Mouse (Mus musculus): ENCODE data around the gene 4930415O20Rik. TPM values are rescaled to one million over a fixed set of nuclear protein-coding genes. Genes with fewer than 3 reads are reported as not detected.
A peak's percentile ranks its signal among the peaks of the same experiment; 100 is the strongest.
"Not testable (repeated sequence)": the region's sequence is repeated elsewhere in the genome, so short reads cannot be mapped to it uniquely, and the experiment has no call there.

The 4930415O20Rik gene
- polyA plus RNA-seq, 1 experiment, result not detected

GRCm38 (mm10) chr15:98569216-98569615 lies 1.6 kb upstream of the 4930415O20Rik start:
- Histone ChIP-seq H3K27me3 (ENCODE audit: control insufficient read depth, insufficient read depth, low read length) (no peaks in the 10 kb centered on the region), H3K4me3 (replicated peaks; ENCODE audit: insufficient read depth, low read depth, low read length) (no peak overlapping the region), H3K27ac (ENCODE audit: insufficient read depth, low read length) (no peak overlapping the region), H3K4me1 (ENCODE audit: control insufficient read depth, insufficient read depth, low read length) (peaks cover 5% of the 10 kb centered on the region; the same call in 1 of the 2 replicates)
- WGBS, result 64% methylated on average over 7 of the region's 7 CpGs
- no peak for DNase-seq
- TF ChIP-seq POLR2A (IDR thresholded peaks at IDR 0.05; ENCODE audit: borderline replicate concordance, insufficient read depth, low read length), result no peak
- no peak for TF ChIP-seq CTCF (IDR thresholded peaks at IDR 0.05; ENCODE audit: borderline replicate concordance, insufficient read depth, low read depth, low read length)

GRCm38 (mm10) chr15:98569795-98570365 lies 924 bp upstream of the 4930415O20Rik start:
- Histone ChIP-seq H3K4me1 (ENCODE audit: control insufficient read depth, insufficient read depth, low read length) (peaks cover 5% of the 10 kb centered on the region; the same call in 1 of the 2 replicates), H3K4me3 (replicated peaks; ENCODE audit: insufficient read depth, low read depth, low read length) (no peak overlapping the region), H3K27me3 (ENCODE audit: control insufficient read depth, insufficient read depth, low read length) (no peaks in the 10 kb centered on the region), H3K27ac (ENCODE audit: insufficient read depth, low read length) (no peak overlapping the region)
- DNase-seq, result no peak
- 82% methylated on average over 4 of the region's 4 CpGs for WGBS
- TF ChIP-seq CTCF (IDR thresholded peaks at IDR 0.05; ENCODE audit: borderline replicate concordance, insufficient read depth, low read depth, low read length) (no peak), POLR2A (IDR thresholded peaks at IDR 0.05; ENCODE audit: borderline replicate concordance, insufficient read depth, low read length) (no peak)

- Histone ChIP-seq H3K4me3 (replicated peaks; ENCODE audit: insufficient read depth, low read depth, low read length) (no peak overlapping the region), H3K27ac (ENCODE audit: insufficient read depth, low read length) (no peak overlapping the region), H3K4me1 (ENCODE audit: control insufficient read depth, insufficient read depth, low read length) (peaks cover 3% of the 10 kb centered on the region; the same call in 1 of the 2 replicates), H3K27me3 (ENCODE audit: control insufficient read depth, insufficient read depth, low read length) (no peaks in the 10 kb centered on the region)
- 70% methylated on average over 4 of the region's 4 CpGs for WGBS
- TF ChIP-seq CTCF (IDR thresholded peaks at IDR 0.05; ENCODE audit: borderline replicate concordance, insufficient read depth, low read depth, low read length), result no peak
- TF ChIP-seq POLR2A (IDR thresholded peaks at IDR 0.05; ENCODE audit: borderline replicate concordance, insufficient read depth, low read length), result no peak
- no peak for DNase-seq
Measured at GRCm38 (mm10) chr15:98573293-98573692, 2.5 kb downstream of the 4930415O20Rik start.

- Histone ChIP-seq H3K27me3 (ENCODE audit: control insufficient read depth, insufficient read depth, low read length) (no peaks in the 10 kb centered on the region), H3K27ac (ENCODE audit: insufficient read depth, low read length) (no peak overlapping the region), H3K4me3 (replicated peaks; ENCODE audit: insufficient read depth, low read depth, low read length) (no peak overlapping the region), H3K4me1 (ENCODE audit: control insufficient read depth, insufficient read depth, low read length) (no peaks in the 10 kb centered on the region)
- whole genome bisulfite sequencing, result 55% methylated on average over 2 of the region's 2 CpGs
- TF ChIP-seq CTCF (IDR thresholded peaks at IDR 0.05; ENCODE audit: borderline replicate concordance, insufficient read depth, low read depth, low read length) (no peak), POLR2A (IDR thresholded peaks at IDR 0.05; ENCODE audit: borderline replicate concordance, insufficient read depth, low read length) (no peak)
- DNase-seq, result no peak
Measured at GRCm38 (mm10) chr15:98579310-98579709, 8.5 kb downstream of the 4930415O20Rik start.

- DNase-seq, result peak; percentile 74 to 78
- TF ChIP-seq CTCF (IDR thresholded peaks at IDR 0.05; ENCODE audit: borderline replicate concordance, insufficient read depth, low read depth, low read length), result peak; percentile 96
- no peak for TF ChIP-seq POLR2A (IDR thresholded peaks at IDR 0.05; ENCODE audit: borderline replicate concordance, insufficient read depth, low read length)
- H3K27ac ChIP-seq (ENCODE audit: insufficient read depth, low read length), result no peak overlapping the region
- no peak overlapping the region for H3K4me3 ChIP-seq (replicated peaks; ENCODE audit: insufficient read depth, low read depth, low read length)
- no peaks in the 10 kb centered on the region for H3K4me1 ChIP-seq (ENCODE audit: control insufficient read depth, insufficient read depth, low read length)
- H3K27me3 ChIP-seq (ENCODE audit: control insufficient read depth, insufficient read depth, low read length), result no peaks in the 10 kb centered on the region
- WGBS, result 44% methylated on average over 5 of the region's 5 CpGs
Measured at GRCm38 (mm10) chr15:98579795-98580464, 9.1 kb downstream of the 4930415O20Rik start.

GRCm38 (mm10) chr15:98582410-98582809 lies 11.6 kb downstream of the 4930415O20Rik start:
- TF ChIP-seq POLR2A (IDR thresholded peaks at IDR 0.05; ENCODE audit: borderline replicate concordance, insufficient read depth, low read length) (no peak), CTCF (IDR thresholded peaks at IDR 0.05; ENCODE audit: borderline replicate concordance, insufficient read depth, low read depth, low read length) (no peak)
- 35% methylated on average over 8 of the region's 8 CpGs for WGBS
- Histone ChIP-seq H3K27me3 (ENCODE audit: control insufficient read depth, insufficient read depth, low read length) (no peaks in the 10 kb centered on the region), H3K4me1 (ENCODE audit: control insufficient read depth, insufficient read depth, low read length) (no peaks in the 10 kb centered on the region), H3K4me3 (replicated peaks; ENCODE audit: insufficient read depth, low read depth, low read length) (no peak overlapping the region), H3K27ac (ENCODE audit: insufficient read depth, low read length) (no peak overlapping the region)
- no peak for DNase-seq

GRCm38 (mm10) chr15:98582996-98583395 lies 12.2 kb downstream of the 4930415O20Rik start:
- H3K4me3 ChIP-seq (replicated peaks; ENCODE audit: insufficient read depth, low read depth, low read length), result no peak overlapping the region
- DNase-seq, result no peak
- H3K27ac ChIP-seq (ENCODE audit: insufficient read depth, low read length), result no peak overlapping the region
- no peaks in the 10 kb centered on the region for H3K4me1 ChIP-seq (ENCODE audit: control insufficient read depth, insufficient read depth, low read length)
- WGBS, result 84% methylated on average over 8 of the region's 8 CpGs
- no peak for TF ChIP-seq POLR2A (IDR thresholded peaks at IDR 0.05; ENCODE audit: borderline replicate concordance, insufficient read depth, low read length)
- TF ChIP-seq CTCF (IDR thresholded peaks at IDR 0.05; ENCODE audit: borderline replicate concordance, insufficient read depth, low read depth, low read length), result no peak
- H3K27me3 ChIP-seq (ENCODE audit: control insufficient read depth, insufficient read depth, low read length), result no peaks in the 10 kb centered on the region

- WGBS, result 51% methylated on average over 7 of the region's 7 CpGs
Measured at GRCm38 (mm10) chr15:98585421-98585820, 14.6 kb downstream of the 4930415O20Rik start.

GRCm38 (mm10) chr15:98586141-98586540 lies 15.3 kb downstream of the 4930415O20Rik start:
- H3K4me1 ChIP-seq (ENCODE audit: control insufficient read depth, insufficient read depth, low read length); H3K4me3 ChIP-seq (replicated peaks; ENCODE audit: insufficient read depth, low read depth, low read length); H3K27ac ChIP-seq (ENCODE audit: insufficient read depth, low read length); H3K27me3 ChIP-seq (ENCODE audit: control insufficient read depth, insufficient read depth, low read length); DNase-seq: not testable (repeated sequence)
- WGBS, result 86% methylated on average over 9 of the region's 9 CpGs

More at GRCm38 (mm10) chr15:98585421-98585820, 14.6 kb downstream of the 4930415O20Rik start:
- H3K4me1 ChIP-seq (ENCODE audit: control insufficient read depth, insufficient read depth, low read length), result no peaks in the 10 kb centered on the region
- no peak for TF ChIP-seq POLR2A (IDR thresholded peaks at IDR 0.05; ENCODE audit: borderline replicate concordance, insufficient read depth, low read length)
- TF ChIP-seq CTCF (IDR thresholded peaks at IDR 0.05; ENCODE audit: borderline replicate concordance, insufficient read depth, low read depth, low read length), result no peak
- DNase-seq, result no peak
- H3K27ac ChIP-seq (ENCODE audit: insufficient read depth, low read length), result no peak overlapping the region
- no peak overlapping the region for H3K4me3 ChIP-seq (replicated peaks; ENCODE audit: insufficient read depth, low read depth, low read length)
- H3K27me3 ChIP-seq (ENCODE audit: control insufficient read depth, insufficient read depth, low read length), result no peaks in the 10 kb centered on the region
